Mouse (Mus musculus): Measurements from ENCODE around the gene Gins2. TPM values are rescaled to one million over a fixed set of nuclear protein-coding genes. Genes with fewer than 3 reads are reported as not detected.
A peak's percentile ranks its signal among the peaks of the same experiment; 100 is the strongest.

Gins2 gene
- total and polyA plus RNA-seq, 3 experiments: 11.3 to 83.4 (median 43.9) TPM

- DNase-seq (ENCODE audit: low spot score) (no peak), ATAC-seq (ENCODE audit: extremely low read depth, insufficient number of reproducible peaks, low FRiP score, poor library complexity, severe bottlenecking) (no peak)
- H3K4me3 ChIP-seq (ENCODE audit: low read depth, low read length): no peak overlapping the region
- peaks cover 17% of the 10 kb centered on the region for H3K4me1 ChIP-seq (ENCODE audit: insufficient read depth, low read depth, low read length)
- peaks cover 28% of the 10 kb centered on the region for H3K27me3 ChIP-seq (ENCODE audit: insufficient read depth, low read length)
- TF ChIP-seq POLR2AphosphoS5 (IDR thresholded peaks at IDR 0.05; ENCODE audit: insufficient replicate concordance, low read depth, low read length) (no peak), GATA2 (IDR thresholded peaks at IDR 0.05; ENCODE audit: borderline replicate concordance, low read depth, low read length) (no peak), CTCF (IDR thresholded peaks at IDR 0.05; ENCODE audit: low read depth, low read length) (no peak), GATA1 (IDR thresholded peaks at IDR 0.05; ENCODE audit: borderline replicate concordance, low read length) (no peak), TAL1 (conservative IDR thresholded peaks at IDR 0.05; ENCODE audit: low read depth, low read length) (no peak)
- H3K9me3 ChIP-seq (replicated peaks): no peaks in the 10 kb centered on the region
- H3K36me3 ChIP-seq (replicated peaks): no peaks in the 10 kb centered on the region
Observed at GRCm38 (mm10) chr8:120619235-120620180, 30.4 kb upstream of the Gins2 start.

GRCm38 (mm10) chr8:120618110-120618509 is 29.0 kb upstream of the Gins2 start:
- Histone ChIP-seq H3K9me3 (replicated peaks) (no peaks in the 10 kb centered on the region), H3K4me3 (ENCODE audit: low read depth, low read length) (no peak overlapping the region), H3K36me3 (replicated peaks) (no peaks in the 10 kb centered on the region), H3K27me3 (ENCODE audit: insufficient read depth, low read length) (peaks cover 35% of the 10 kb centered on the region), H3K4me1 (ENCODE audit: insufficient read depth, low read depth, low read length) (peaks cover 17% of the 10 kb centered on the region)
- peak; percentile 71 for DNase-seq (ENCODE audit: low spot score)
- peak; percentile 45; the same call in 1 of the 2 replicates for ATAC-seq (ENCODE audit: extremely low read depth, insufficient number of reproducible peaks, low FRiP score, poor library complexity, severe bottlenecking)
- TF ChIP-seq GATA2 (IDR thresholded peaks at IDR 0.05; ENCODE audit: borderline replicate concordance, low read depth, low read length): no peak
- no peak for TF ChIP-seq TAL1 (conservative IDR thresholded peaks at IDR 0.05; ENCODE audit: low read depth, low read length)
- TF ChIP-seq CTCF (IDR thresholded peaks at IDR 0.05; ENCODE audit: low read depth, low read length): peak; percentile 78
- TF ChIP-seq GATA1 (IDR thresholded peaks at IDR 0.05; ENCODE audit: borderline replicate concordance, low read length): no peak

GRCm38 (mm10) chr8:120616663-120617626 is 27.8 kb upstream of the Gins2 start:
- Histone ChIP-seq H3K4me1 (ENCODE audit: insufficient read depth, low read depth, low read length) (peaks cover 17% of the 10 kb centered on the region), H3K36me3 (replicated peaks) (no peaks in the 10 kb centered on the region), H3K27me3 (ENCODE audit: insufficient read depth, low read length) (peaks cover 32% of the 10 kb centered on the region), H3K4me3 (ENCODE audit: low read depth, low read length) (no peak overlapping the region), H3K9me3 (replicated peaks) (no peaks in the 10 kb centered on the region)
- TF ChIP-seq POLR2AphosphoS5 (IDR thresholded peaks at IDR 0.05; ENCODE audit: insufficient replicate concordance, low read depth, low read length): no peak
- no peak for TF ChIP-seq TAL1 (conservative IDR thresholded peaks at IDR 0.05; ENCODE audit: low read depth, low read length)
- no peak for TF ChIP-seq CTCF (IDR thresholded peaks at IDR 0.05; ENCODE audit: low read depth, low read length)
- no peak for TF ChIP-seq GATA1 (IDR thresholded peaks at IDR 0.05; ENCODE audit: borderline replicate concordance, low read length)
- no peak for TF ChIP-seq GATA2 (IDR thresholded peaks at IDR 0.05; ENCODE audit: borderline replicate concordance, low read depth, low read length)
- ATAC-seq (ENCODE audit: extremely low read depth, insufficient number of reproducible peaks, low FRiP score, poor library complexity, severe bottlenecking): no peak
- DNase-seq (ENCODE audit: low spot score): no peak

GRCm38 (mm10) chr8:120614491-120614890 is 25.4 kb upstream of the Gins2 start:
- Histone ChIP-seq H3K4me1 (ENCODE audit: insufficient read depth, low read depth, low read length) (peaks cover 14% of the 10 kb centered on the region), H3K4me3 (ENCODE audit: low read depth, low read length) (no peak overlapping the region), H3K36me3 (replicated peaks) (no peaks in the 10 kb centered on the region), H3K27me3 (ENCODE audit: insufficient read depth, low read length) (peaks cover 45% of the 10 kb centered on the region), H3K9me3 (replicated peaks) (no peaks in the 10 kb centered on the region)
- no peak for TF ChIP-seq TAL1 (conservative IDR thresholded peaks at IDR 0.05; ENCODE audit: low read depth, low read length)
- TF ChIP-seq GATA2 (IDR thresholded peaks at IDR 0.05; ENCODE audit: borderline replicate concordance, low read depth, low read length): no peak
- no peak for TF ChIP-seq GATA1 (IDR thresholded peaks at IDR 0.05; ENCODE audit: borderline replicate concordance, low read length)
- TF ChIP-seq CTCF (IDR thresholded peaks at IDR 0.05; ENCODE audit: low read depth, low read length): no peak
- no peak for TF ChIP-seq POLR2AphosphoS5 (IDR thresholded peaks at IDR 0.05; ENCODE audit: insufficient replicate concordance, low read depth, low read length)
- DNase-seq (ENCODE audit: low spot score): no peak
- ATAC-seq (ENCODE audit: extremely low read depth, insufficient number of reproducible peaks, low FRiP score, poor library complexity, severe bottlenecking): no peak

GRCm38 (mm10) chr8:120610824-120611223 is 21.7 kb upstream of the Gins2 start:
- ATAC-seq (ENCODE audit: extremely low read depth, insufficient number of reproducible peaks, low FRiP score, poor library complexity, severe bottlenecking) (no peak), DNase-seq (ENCODE audit: low spot score) (no peak)
- H3K4me3 ChIP-seq (ENCODE audit: low read depth, low read length): no peak overlapping the region
- H3K36me3 ChIP-seq (replicated peaks): no peaks in the 10 kb centered on the region
- peaks cover 48% of the 10 kb centered on the region for H3K27me3 ChIP-seq (ENCODE audit: insufficient read depth, low read length)
- no peak for TF ChIP-seq GATA2 (IDR thresholded peaks at IDR 0.05; ENCODE audit: borderline replicate concordance, low read depth, low read length)
- TF ChIP-seq POLR2AphosphoS5 (IDR thresholded peaks at IDR 0.05; ENCODE audit: insufficient replicate concordance, low read depth, low read length): no peak
- no peak for TF ChIP-seq GATA1 (IDR thresholded peaks at IDR 0.05; ENCODE audit: borderline replicate concordance, low read length)
- TF ChIP-seq CTCF (IDR thresholded peaks at IDR 0.05; ENCODE audit: low read depth, low read length): no peak
- TF ChIP-seq TAL1 (conservative IDR thresholded peaks at IDR 0.05; ENCODE audit: low read depth, low read length): no peak
- no peaks in the 10 kb centered on the region for H3K9me3 ChIP-seq (replicated peaks)
- peaks cover 15% of the 10 kb centered on the region for H3K4me1 ChIP-seq (ENCODE audit: insufficient read depth, low read depth, low read length)
